Mouse (Mus musculus) c-Kit-positive CD71-positive TER-119-negative erythroid progenitor cells, embryonic 14.5 days (primary cell): Measurements from ENCODE around the gene Snrpa.
A peak's percentile ranks its signal among the peaks of the same experiment; 100 is the strongest.

Experiments
- DNase-seq: peaks from one replicate; pipeline ENCODE4 v3.0.0-alpha.2; 2013; ENCODE audit warnings: low read depth

Snrpa gene

GRCm38 (mm10) chr7:27198779-27199178 is 2.7 kb upstream of the Snrpa start:
- no peak for DNase-seq

GRCm38 (mm10) chr7:27198355-27198754 is 2.3 kb upstream of the Snrpa start:
- DNase-seq = no peak

- DNase-seq = no peak
These were observed 1.6 kb upstream of the Snrpa start for GRCm38 (mm10) chr7:27197634-27198033.

- no peak for DNase-seq
These were observed 1.1 kb upstream of the Snrpa start for GRCm38 (mm10) chr7:27197136-27197535.

GRCm38 (mm10) chr7:27193731-27194130 is 2.3 kb downstream of the Snrpa start:
- no peak for DNase-seq

- DNase-seq = no peak
These were observed 3.6 kb downstream of the Snrpa start for GRCm38 (mm10) chr7:27192434-27192833.

GRCm38 (mm10) chr7:27189271-27189931 is 6.7 kb downstream of the Snrpa start:
- DNase-seq = no peak

- no peak for DNase-seq
These were observed 10.1 kb downstream of the Snrpa start for GRCm38 (mm10) chr7:27185986-27186385.

GRCm38 (mm10) chr7:27184964-27185363 is 11.1 kb downstream of the Snrpa start:
- DNase-seq = peak; percentile 44

- DNase-seq = no peak
These were observed 13.6 kb downstream of the Snrpa start for GRCm38 (mm10) chr7:27182498-27182897.

GRCm38 (mm10) chr7:27180837-27181695 is 15.0 kb downstream of the Snrpa start, which contains the start of the genes Gm21983 and Mia:
TSS of gene Gm21983 (minus strand) at chr7:27181086.
TSS of gene Mia (minus strand) at chr7:27181157.
- DNase-seq = no peak

- DNase-seq = no peak
These were observed 16.0 kb downstream of the Snrpa start for GRCm38 (mm10) chr7:27180036-27180435.

- no peak for DNase-seq
These were observed 16.7 kb downstream of the Snrpa start for GRCm38 (mm10) chr7:27179217-27179918.

- DNase-seq = peak; percentile 99
These were observed 17.5 kb downstream of the Snrpa start, which contains the start of gene Rab4b for GRCm38 (mm10) chr7:27178324-27179216. TSS of gene Rab4b (minus strand) at chr7:27178896.

- no peak for DNase-seq
These were observed 18.1 kb downstream of the Snrpa start for GRCm38 (mm10) chr7:27177942-27178323.

GRCm38 (mm10) chr7:27174896-27175295 is 21.2 kb downstream of the Snrpa start:
- no peak for DNase-seq

GRCm38 (mm10) chr7:27174496-27174895 is 21.6 kb downstream of the Snrpa start:
- no peak for DNase-seq

GRCm38 (mm10) chr7:27170981-27171380 is 25.1 kb downstream of the Snrpa start:
- DNase-seq = no peak

- no peak for DNase-seq
These were observed 27.7 kb downstream of the Snrpa start for GRCm38 (mm10) chr7:27168371-27168770.

GRCm38 (mm10) chr7:27167475-27168094 is 28.5 kb downstream of the Snrpa start:
- DNase-seq = no peak
